Mouse (Mus musculus) E14TG2a.4 (cell line): ENCODE measurements at regions not wholly inside any gene's neighbourhood (a gene's known extent, or its start where the extent isn't known, plus 50 kb on each side); places are given as distances from the start of the nearest gene placed in this dataset.

ENCODE experiments used
- CTCF ChIP-seq: conservative IDR thresholded peaks from 2 replicates; pipeline ENCODE4 v1.5.1; 2014; ENCODE audit warnings: low read length
- POU5F1 ChIP-seq: IDR thresholded peaks from 2 replicates; pipeline ENCODE4 v1.6.1; 2014; ENCODE audit warnings: low read length, borderline replicate concordance

DNA sequence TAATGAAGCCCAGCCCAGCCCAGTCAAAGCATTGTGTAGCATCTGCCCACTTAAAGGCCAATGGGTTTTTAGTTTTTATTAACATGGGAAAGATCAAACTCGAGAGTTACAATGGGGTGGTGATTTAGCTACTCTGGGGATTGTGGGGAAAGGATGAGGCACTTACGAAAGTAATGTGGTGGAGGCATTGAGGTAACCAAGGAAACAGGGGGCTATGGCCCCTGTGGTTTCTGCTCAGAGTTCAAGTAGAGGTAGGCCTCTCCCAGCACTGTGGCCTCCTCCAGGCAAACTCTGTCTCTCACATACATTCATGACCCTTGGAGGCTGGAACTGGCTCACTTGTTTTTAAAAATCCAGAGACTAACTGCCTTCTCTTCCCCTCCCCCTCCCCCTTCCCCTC lies 128.4 kb downstream of the Utp6 start:
- TF ChIP-seq CTCF (no peak), POU5F1 (no peak)
